Mouse (Mus musculus) thymus, postnatal 36 days (tissue): ENCODE results near the gene Setd2.

Source experiments
- DNase-seq, 2 experiments: peaks; one replicate each; pipeline ENCODE4 v3.0.0; 2022; ENCODE audit warnings: mixed read lengths in 2 of 2

Gene Setd2

DNA sequence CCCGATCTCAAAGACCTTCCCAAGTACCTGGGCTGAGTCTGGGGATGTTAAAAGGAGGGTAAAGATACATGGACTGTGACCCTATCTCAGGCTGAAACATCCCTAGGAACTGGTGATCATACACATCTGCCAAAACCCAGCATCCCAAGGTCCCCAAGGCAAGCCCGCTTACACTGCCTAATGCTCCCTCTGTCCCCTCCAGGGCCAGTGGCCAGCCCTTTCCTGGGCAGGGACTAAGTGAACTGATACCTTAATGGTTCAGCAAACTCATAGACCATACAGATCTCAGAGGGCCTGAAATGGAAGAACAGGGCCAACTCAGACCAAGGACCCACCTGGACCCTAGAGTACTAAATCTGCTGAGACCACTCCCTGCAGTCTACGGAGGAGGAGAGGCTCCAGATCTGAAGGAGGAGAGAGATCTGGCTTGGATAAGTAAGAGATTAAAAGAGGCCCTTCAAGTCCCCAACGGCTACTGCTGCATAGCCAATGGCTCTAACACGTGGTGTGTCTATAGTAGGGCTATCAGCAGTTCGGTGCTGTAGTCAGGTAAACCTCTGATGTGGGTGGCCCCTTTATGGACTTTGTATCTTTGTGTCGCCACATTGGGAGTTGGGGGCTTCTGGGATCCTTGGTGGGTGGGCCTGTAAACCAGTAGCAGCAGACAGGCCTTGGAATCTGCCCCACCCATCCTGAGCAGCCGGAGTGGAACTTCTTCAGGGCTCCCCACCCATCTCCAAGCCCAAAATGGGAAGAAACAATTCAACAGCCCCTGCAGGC, 91.2 kb downstream of the Setd2 start:
- DNase-seq = no peak

DNA sequence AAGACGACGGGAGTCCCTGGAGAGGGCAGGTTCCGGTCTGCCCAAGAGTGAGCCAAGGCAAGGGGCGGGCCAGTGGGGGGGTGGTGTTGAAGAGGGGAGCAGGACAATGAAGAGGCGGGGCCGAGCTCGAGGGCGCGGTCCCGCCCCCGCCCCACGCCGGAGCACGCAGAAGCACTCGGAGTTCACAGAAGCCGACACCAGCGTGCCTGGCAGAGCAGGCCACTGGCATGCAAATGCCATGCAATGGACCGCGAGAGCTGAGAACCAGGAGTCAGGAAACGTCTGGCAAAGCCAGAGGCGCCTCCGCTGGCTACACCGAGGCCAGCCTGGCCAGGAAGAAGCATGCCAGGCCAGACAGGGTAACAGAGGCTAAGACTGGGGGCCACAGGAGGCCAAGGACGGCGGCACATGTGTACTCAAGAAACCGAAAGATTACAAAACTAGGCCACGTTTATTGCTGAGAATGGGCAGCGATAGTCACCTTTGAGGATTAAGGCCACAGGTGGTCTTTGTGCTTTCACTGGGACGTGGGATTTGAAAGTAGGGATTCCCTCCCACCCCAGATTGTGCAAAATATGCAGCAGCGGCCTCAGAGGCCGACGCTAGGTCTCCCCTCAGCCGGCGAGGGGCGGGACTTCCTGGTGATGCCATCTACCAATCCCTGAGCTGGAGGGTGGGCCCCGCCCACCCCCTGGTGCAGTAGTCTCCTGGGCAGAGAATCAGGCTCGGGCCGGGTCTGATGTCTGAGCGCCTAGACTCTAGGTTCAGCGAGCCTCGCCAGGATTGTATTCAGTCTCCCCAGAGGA, 92.2 kb downstream of the Setd2 start, which contains the start of gene Nradd:
Nradd (minus strand) TSS at position 92 of the 806 bp plus-strand sequence.
- peak in 1 of 2 experiments; percentile 38 for DNase-seq

- no peak for DNase-seq
Observed at GRCm38 (mm10) chr9:110625350-110625908, 93.0 kb downstream of the Setd2 start.

DNA sequence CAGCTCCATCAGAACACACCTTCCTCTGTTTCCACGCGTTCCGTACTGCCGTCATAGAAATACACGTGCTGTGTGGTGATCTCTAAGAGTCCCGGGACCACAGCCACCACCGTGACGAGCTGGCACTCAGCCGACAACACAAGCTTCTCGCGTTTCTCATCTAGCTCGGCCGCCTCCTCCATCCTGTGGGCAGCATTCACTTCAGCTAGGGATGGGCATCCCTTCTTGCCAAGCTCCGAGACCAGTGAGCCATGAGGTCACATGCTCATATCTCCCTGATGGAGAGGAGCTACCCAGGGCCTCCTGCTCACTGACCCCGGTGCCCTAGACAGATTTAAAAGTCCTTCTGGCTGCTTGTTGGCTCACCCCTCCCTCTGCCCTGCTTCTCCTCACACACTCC, 97.8 kb downstream of the Setd2 start:
- peak in 1 of 2 experiments; percentile 8 for DNase-seq

DNA sequence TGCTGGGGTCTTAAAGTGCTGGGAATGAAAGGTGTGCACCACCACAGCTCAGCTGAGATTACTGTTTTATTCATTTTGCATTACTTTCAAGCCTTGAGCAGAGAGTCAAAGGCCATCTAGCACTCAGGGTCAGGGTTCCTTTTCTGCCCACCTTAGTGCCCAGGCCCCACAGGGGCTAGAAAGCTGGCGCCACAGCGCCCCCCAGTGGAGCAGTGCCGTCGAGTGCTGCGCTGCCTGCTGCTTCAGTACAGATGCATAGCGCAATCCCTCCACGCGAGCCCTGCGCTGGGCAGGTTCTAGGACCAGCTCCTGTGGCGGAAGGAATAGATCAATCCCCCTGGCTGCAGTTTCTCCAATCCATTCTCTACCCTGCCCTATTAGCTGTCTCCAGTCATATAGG, 98.8 kb downstream of the Setd2 start:
- DNase-seq = peak; percentile 54 to 55

- DNase-seq = peak in 1 of 2 experiments; percentile 17
Observed at GRCm38 (mm10) chr9:110631651-110632275, 99.4 kb downstream of the Setd2 start.

- DNase-seq = peak in 1 of 2 experiments; percentile 13
Observed at GRCm38 (mm10) chr9:110632671-110633070, 100.3 kb downstream of the Setd2 start.

DNA sequence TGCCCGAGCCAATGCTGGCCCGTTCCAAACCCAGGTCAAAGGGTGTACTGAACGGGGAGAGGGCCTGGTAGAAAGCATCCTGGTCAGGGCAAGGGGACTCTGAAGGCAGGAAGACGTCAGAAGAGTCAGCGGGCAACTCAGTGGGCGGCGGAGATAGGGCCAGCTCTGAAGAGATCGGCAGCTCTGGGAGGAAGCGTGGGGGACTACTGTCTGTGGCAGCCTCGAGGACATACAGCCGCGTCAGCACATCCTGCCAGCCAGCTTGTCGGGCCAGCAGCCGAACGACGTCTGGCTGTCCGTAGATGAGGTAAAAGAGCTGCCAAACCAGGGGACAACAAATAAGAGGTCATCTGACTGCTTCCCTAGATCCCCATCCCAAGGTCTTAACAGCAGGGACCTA, 101.5 kb downstream of the Setd2 start:
- peak in 1 of 2 experiments; percentile 6 for DNase-seq

GRCm38 (mm10) chr9:110635225-110635624, 102.8 kb downstream of the Setd2 start:
- DNase-seq = peak; percentile 86 to 89

GRCm38 (mm10) chr9:110638611-110639021, 106.2 kb downstream of the Setd2 start:
- DNase-seq = peak in 1 of 2 experiments; percentile 7

DNA sequence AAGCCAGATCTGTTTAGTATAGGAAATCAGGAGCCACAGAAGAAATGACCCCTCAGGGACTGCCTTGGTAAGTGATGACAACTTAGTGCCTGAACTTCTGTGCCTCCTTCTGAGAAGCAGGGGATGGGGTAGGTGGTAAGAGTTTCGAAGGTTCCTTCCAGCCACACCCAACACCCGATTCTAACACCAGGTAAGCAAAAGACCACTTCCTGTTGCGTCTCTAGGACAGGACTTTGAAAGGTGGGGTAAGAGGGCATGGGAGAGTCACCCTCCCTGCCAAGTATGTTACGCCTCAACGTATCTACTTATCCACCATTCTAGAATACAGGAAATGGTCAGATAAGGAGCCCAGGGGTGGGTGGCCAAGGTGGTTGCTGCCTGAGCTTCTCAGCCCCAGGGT, 108.6 kb downstream of the Setd2 start:
- DNase-seq = no peak

DNA sequence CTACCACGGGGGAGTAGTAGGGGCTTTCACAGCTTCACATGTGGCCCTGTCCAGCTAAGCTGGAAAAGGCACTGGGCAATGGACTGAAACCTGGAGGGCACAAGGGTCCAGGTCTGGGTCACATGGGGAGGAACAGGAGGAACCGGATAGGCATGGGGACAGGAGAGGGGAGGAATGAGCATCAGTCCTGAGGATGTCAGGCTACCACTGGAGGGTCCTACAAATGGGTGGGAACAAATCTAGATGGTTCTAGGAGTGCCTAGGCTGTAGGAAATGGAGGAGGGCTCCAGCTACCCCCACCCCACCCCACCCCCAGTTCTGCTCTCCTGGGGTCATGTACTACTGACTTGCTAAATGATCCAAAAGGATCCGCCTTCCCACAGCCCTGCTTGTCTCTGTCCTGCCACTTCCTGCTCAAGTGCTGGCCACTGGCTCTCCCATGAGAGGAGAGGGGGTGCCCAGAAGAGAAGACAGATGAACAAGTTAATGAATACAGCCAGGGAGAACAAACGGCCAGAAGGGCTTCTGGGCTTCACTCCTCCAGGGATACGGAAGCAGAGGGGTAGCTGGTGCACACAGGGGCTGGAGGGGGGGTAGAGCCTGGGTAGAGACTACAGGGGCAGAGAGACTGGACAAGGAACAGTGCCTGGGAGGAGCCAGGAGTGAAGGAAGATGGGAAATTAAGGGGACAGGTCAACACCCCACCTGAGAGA, 110.6 kb downstream of the Setd2 start:
- no peak for DNase-seq

DNA sequence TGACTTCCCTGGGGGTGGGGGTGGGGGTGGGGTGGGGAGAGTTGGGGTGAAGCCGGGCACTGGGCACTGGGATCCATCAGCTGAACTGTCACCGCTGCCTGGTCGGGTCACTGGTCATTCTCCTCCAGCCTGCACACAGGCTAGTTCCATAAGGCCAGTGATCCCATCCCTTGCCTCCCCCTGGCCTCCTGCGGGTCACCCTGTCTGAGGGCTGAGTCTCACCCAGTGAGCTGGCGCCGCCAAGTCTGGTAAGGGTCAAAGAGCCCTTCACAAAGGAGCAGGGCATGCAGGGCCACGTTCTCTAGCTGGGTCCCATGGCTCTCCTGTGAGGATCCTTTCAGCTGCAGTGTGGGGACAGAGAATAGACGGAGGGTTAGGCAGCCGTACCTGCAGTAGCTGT, 111.4 kb downstream of the Setd2 start:
- DNase-seq = peak in 1 of 2 experiments; percentile 26

DNA sequence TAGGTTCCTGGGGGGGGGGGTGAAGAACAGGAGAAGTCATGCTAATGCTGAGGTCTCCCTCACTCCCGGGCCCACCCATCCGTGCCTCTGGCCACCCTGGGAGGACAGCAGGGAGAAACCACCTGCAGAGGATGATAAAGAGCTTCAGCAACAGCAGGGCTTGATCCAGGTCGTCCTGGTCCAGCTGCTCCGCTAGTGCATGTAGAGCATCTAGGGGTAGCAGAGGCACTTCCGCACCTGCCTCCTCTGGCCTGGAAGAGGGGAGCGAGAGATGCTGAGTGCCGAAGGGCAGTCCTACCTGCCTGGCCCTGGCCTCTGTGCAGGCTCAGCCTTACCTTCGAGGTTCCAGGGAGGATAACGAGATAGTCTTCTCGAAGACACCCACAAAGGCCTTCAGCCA, 111.9 kb downstream of the Setd2 start:
- DNase-seq = peak in 1 of 2 experiments; percentile 44

- peak; percentile 82 to 93 for DNase-seq
Observed at GRCm38 (mm10) chr9:110645219-110645618, 112.8 kb downstream of the Setd2 start.

DNA sequence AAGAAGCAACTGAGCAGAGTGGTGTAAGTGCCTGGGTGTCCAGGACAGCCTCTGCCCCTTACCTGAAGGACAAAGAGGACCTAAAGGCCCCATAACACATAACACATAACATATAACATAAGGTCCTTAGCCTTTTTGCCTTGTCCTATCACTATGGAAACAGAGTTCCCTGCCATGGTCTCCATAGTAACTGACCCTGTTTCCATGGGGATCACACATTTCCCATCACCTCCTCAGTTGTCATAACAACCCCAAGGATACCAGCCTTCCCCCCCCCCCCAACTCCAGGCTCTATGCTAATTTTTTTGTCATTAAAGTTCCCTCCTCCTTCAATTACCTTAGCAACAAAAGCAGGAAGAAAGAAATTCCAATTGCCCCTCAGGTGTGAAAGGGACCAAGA, 117.4 kb downstream of the Setd2 start:
- no peak for DNase-seq

DNA sequence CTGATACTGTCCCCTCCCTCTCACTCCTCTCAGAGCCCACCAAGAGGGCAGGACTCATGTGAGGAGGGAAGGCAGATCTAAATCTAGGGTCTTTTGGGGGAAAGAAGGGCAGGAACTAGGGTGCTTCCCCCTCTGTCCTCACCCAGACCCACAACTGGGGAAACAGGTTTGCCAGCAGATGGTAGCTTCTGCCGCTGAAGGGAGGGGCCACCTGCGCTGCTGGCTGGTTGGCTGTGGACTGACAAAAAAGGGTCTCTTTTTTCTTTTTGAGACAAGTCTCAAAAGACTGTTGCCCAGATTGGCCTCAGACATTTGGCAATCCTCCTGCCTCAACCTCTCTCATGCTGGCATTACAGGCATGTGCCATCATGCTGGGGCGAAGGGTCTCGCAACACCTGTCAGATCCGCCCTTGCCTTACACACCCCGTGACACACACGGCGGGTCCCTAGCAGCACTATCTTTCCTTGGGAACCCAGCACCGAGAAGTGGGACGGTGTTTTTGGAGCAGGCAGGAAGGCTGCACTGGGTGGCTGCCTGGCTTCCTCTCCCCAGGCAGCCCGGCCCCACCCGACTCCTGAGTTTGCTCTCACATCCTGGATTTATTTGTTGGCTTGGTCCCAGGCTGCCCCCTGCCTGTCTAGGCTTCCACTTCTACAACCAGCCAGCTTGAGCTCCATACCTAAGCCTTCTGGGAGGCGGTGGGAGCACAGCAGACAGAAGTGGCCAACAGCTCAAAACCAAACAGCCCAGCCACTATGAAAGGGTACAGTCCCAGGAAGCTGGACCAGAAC, 119.7 kb downstream of the Setd2 start:
- peak; percentile 66 to 78 for DNase-seq

DNA sequence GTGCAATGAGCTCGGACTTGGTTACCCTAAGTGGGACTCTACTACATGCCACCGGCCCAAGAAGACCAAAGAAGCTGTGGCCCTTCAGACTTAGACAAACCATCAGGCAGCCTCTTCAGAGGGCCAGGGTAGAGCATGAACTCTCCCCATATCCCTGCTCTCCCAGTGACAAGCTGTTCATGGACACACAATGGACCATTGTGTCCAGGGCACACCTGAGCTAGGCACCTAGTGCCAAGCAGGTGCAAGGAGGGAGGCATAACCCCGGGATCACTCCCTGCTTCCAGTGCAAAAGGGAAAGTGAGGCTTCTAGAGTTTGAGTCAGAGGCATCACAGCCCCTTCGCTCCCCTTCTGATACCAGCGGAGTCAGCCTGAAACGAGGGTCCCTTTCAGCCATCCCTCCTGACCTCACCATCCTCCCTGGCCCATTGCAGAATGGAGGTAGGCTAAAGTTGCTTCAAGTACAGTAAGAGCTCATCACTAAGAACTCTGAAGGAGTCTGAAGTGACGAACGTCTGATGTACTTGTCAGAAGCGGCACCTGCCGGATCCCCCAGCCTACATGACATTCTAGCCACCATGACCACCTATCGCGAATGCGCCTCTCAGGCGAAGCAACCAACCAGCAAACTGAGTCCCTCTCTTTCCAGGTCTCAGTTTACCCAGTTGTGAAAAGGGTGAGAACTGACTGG, 120.7 kb downstream of the Setd2 start:
- DNase-seq = no peak

- peak; percentile 83 to 88 for DNase-seq
Observed at GRCm38 (mm10) chr9:110653655-110654461, 121.5 kb downstream of the Setd2 start, which contains the start of gene Nbeal2. Gene Nbeal2 (minus strand): TSS chr9:110654161.
